Mouse (Mus musculus) CH12.LX (cell line): ENCODE measurements at regions not wholly inside any gene's neighbourhood (a gene's known extent, or its start where the extent isn't known, plus 50 kb on each side); places are given as distances from the start of the nearest gene placed in this dataset.

Experiments used
- DNase-seq: peaks from one replicate; pipeline ENCODE4 v3.0.0-alpha.2; 2013; ENCODE audit errors: extremely low read depth
- H3K27ac ChIP-seq: 2 replicates; pipeline ENCODE4 v1.5.1; 2012; ENCODE audit warnings: low read depth, mild to moderate bottlenecking, control low read depth, moderate library complexity; ENCODE audit not compliant: insufficient read depth
- H3K27me3 ChIP-seq: replicated peaks from 2 replicates; pipeline ENCODE3; 2012; ENCODE audit warnings: inconsistent platforms
- H3K36me3 ChIP-seq, 2 experiments: replicated peaks in 1 of 2; 2 replicates each; pipeline versions ENCODE3 to v1.6.1; 2012; ENCODE audit warnings: inconsistent platforms in 1 of 2, low read length in 1 of 2, mild to moderate bottlenecking in 1 of 2, mixed read lengths in 1 of 2, moderate library complexity in 1 of 2; ENCODE audit not compliant: control insufficient read depth in 1 of 2, insufficient read depth in 1 of 2
- H3K4me1 ChIP-seq, 2 experiments: 2 replicates each; pipeline ENCODE4 v1.6.1; 2012; ENCODE audit warnings: inconsistent platforms in 1 of 2, moderate library complexity in 1 of 2; ENCODE audit not compliant: insufficient read depth in 2 of 2, control insufficient read depth in 1 of 2
- H3K4me2 ChIP-seq: 2 replicates; pipeline ENCODE4 v1.6.1; 2012; ENCODE audit warnings: low read depth, mild to moderate bottlenecking, control low read depth; ENCODE audit not compliant: poor library complexity, insufficient read depth, severe bottlenecking
- H3K4me3 ChIP-seq, 3 experiments: fragments of 150-350 bp in 1 of 3; sonication (generic) in 1 of 3; replicated peaks in 1 of 3; 2 replicates each; pipeline versions ENCODE3 to v1.5.1; 2011 to 2012; ENCODE audit warnings: low read depth in 2 of 3, low read length in 2 of 3, mild to moderate bottlenecking in 2 of 3, moderate library complexity in 2 of 3, control low read depth in 1 of 3, improper control_type of control experiment in 1 of 3, inconsistent platforms in 1 of 3, mixed read lengths in 1 of 3; ENCODE audit not compliant: poor library complexity in 1 of 3
- H3K79me2 ChIP-seq: replicated peaks from 2 replicates; pipeline ENCODE4 v1.6.1; 2012; ENCODE audit warnings: mild to moderate bottlenecking, moderate library complexity; ENCODE audit not compliant: control insufficient read depth, poor library complexity, insufficient read depth, severe bottlenecking; ENCODE audit errors: extremely low read depth
- H3K9ac ChIP-seq: 2 replicates; pipeline ENCODE4 v1.6.1; 2012; ENCODE audit warnings: low read depth, mild to moderate bottlenecking, control low read depth, moderate library complexity; ENCODE audit not compliant: insufficient read depth
- H3K9me3 ChIP-seq: replicated peaks from 2 replicates; pipeline ENCODE3; 2012; ENCODE audit warnings: low read length, inconsistent platforms, mixed read lengths
- BHLHE40 ChIP-seq: IDR thresholded peaks from 2 replicates; pipeline ENCODE4 v1.6.1; 2011; ENCODE audit warnings: mild to moderate bottlenecking, low read depth, low read length, improper control_type of control experiment
- CTCF ChIP-seq, 2 experiments: IDR thresholded peaks in 1 of 2; conservative IDR thresholded peaks in 1 of 2; 2 replicates each; pipeline ENCODE4 v1.5.1; 2011 to 2012; ENCODE audit warnings: low read depth in 2 of 2, low read length in 2 of 2, improper control_type of control experiment in 1 of 2, inconsistent platforms in 1 of 2, mild to moderate bottlenecking in 1 of 2, moderate library complexity in 1 of 2
- ELF1 ChIP-seq: IDR thresholded peaks from 2 replicates; pipeline ENCODE4 v1.6.1; 2014; ENCODE audit warnings: low read depth, mild to moderate bottlenecking, inconsistent platforms, low read length, improper control_type of control experiment
- EP300 ChIP-seq: IDR thresholded peaks from 2 replicates; pipeline ENCODE4 v1.6.1; 2011; ENCODE audit warnings: low read length, improper control_type of control experiment
- ETS1 ChIP-seq: conservative IDR thresholded peaks from 2 replicates; pipeline ENCODE4 v1.6.1; 2012; ENCODE audit warnings: low read depth, mild to moderate bottlenecking, inconsistent platforms, low read length, improper control_type of control experiment, moderate library complexity
- GABPA ChIP-seq: IDR thresholded peaks from 2 replicates; pipeline ENCODE4 v1.6.1; 2012; ENCODE audit warnings: low read depth, low read length, improper control_type of control experiment, inconsistent platforms; ENCODE audit not compliant: insufficient replicate concordance
- HCFC1 ChIP-seq: IDR thresholded peaks from 2 replicates; pipeline ENCODE4 v1.6.1; 2012; ENCODE audit warnings: low read depth, mild to moderate bottlenecking, inconsistent platforms, low read length, improper control_type of control experiment
- IRF4 ChIP-seq: IDR thresholded peaks from 2 replicates; pipeline ENCODE4 v1.6.1; 2014; ENCODE audit warnings: low read depth, mild to moderate bottlenecking, inconsistent platforms, low read length, improper control_type of control experiment
- KAT2A ChIP-seq: IDR thresholded peaks from 2 replicates; pipeline ENCODE4 v1.6.1; 2012; ENCODE audit warnings: low read length, improper control_type of control experiment, inconsistent platforms; ENCODE audit not compliant: insufficient replicate concordance
- MAFK ChIP-seq: IDR thresholded peaks from 2 replicates; pipeline ENCODE4 v1.6.1; 2011; ENCODE audit warnings: low read length, improper control_type of control experiment; ENCODE audit not compliant: insufficient replicate concordance
- MAX ChIP-seq: IDR thresholded peaks from 2 replicates; pipeline ENCODE4 v1.6.1; 2011; ENCODE audit warnings: low read length, improper control_type of control experiment
- MAZ ChIP-seq: IDR thresholded peaks from 2 replicates; pipeline ENCODE4 v1.6.1; 2012; ENCODE audit warnings: low read depth, mild to moderate bottlenecking, inconsistent platforms, low read length, improper control_type of control experiment, moderate library complexity
- MEF2A ChIP-seq: IDR thresholded peaks from 2 replicates; pipeline ENCODE4 v1.6.1; 2014; ENCODE audit warnings: low read depth, mild to moderate bottlenecking, inconsistent platforms, low read length, improper control_type of control experiment, borderline replicate concordance
- MYC ChIP-seq: IDR thresholded peaks from 2 replicates; pipeline ENCODE4 v1.6.1; 2011; ENCODE audit warnings: low read depth, mild to moderate bottlenecking, improper control_type of control experiment, low read length
- POLR2A ChIP-seq: IDR thresholded peaks from 2 replicates; pipeline ENCODE4 v1.6.1; 2011; ENCODE audit warnings: low read depth, mild to moderate bottlenecking, improper control_type of control experiment, low read length
- POLR2AphosphoS2 ChIP-seq: IDR thresholded peaks from 2 replicates; pipeline ENCODE4 v1.6.1; 2011; ENCODE audit warnings: low read depth, low read length, improper control_type of control experiment
- RCOR1 ChIP-seq: conservative IDR thresholded peaks from 2 replicates; pipeline ENCODE4 v1.6.1; 2012; ENCODE audit warnings: low read depth, mild to moderate bottlenecking, inconsistent platforms, low read length, improper control_type of control experiment
- SMC3 ChIP-seq: IDR thresholded peaks from 2 replicates; pipeline ENCODE4 v1.6.1; 2011; ENCODE audit warnings: low read depth, low read length, improper control_type of control experiment
- TBP ChIP-seq: conservative IDR thresholded peaks from 2 replicates; pipeline ENCODE4 v1.6.1; 2011; ENCODE audit warnings: low read depth, low read length, improper control_type of control experiment
- TCF12 ChIP-seq: IDR thresholded peaks from 2 replicates; pipeline ENCODE4 v1.6.1; 2014; ENCODE audit warnings: low read depth, mild to moderate bottlenecking, inconsistent platforms, low read length, improper control_type of control experiment
- UBTF ChIP-seq: IDR thresholded peaks from 2 replicates; pipeline ENCODE4 v1.6.1; 2012; ENCODE audit warnings: low read depth, mild to moderate bottlenecking, inconsistent platforms, low read length, improper control_type of control experiment, moderate library complexity
- USF1 ChIP-seq: IDR thresholded peaks from 2 replicates; pipeline ENCODE4 v1.6.1; 2014; ENCODE audit warnings: low read depth, mild to moderate bottlenecking, inconsistent platforms, low read length, improper control_type of control experiment
- ZKSCAN1 ChIP-seq: IDR thresholded peaks from 2 replicates; pipeline ENCODE4 v1.6.1; 2012; ENCODE audit warnings: low read depth, inconsistent platforms, low read length, improper control_type of control experiment, borderline replicate concordance
- ZNF384 ChIP-seq: IDR thresholded peaks from 2 replicates; pipeline ENCODE4 v1.6.1; 2012; ENCODE audit warnings: low read depth, low read length, improper control_type of control experiment, inconsistent platforms
- dilution Hi-C: fragments of 300-500 bp; cut with MboI; formaldehyde crosslinking; loops from 2 replicates; pipeline ENCODE4 v1.14.3; 2020; ENCODE audit warnings: low sequenced_read_pairs; ENCODE audit not compliant: extremely low pct_unique_long_range_greater_than_20kb, extremely low pct_ligation_motif_present
- in situ Hi-C: fragments of 300-500 bp; cut with MboI; formaldehyde crosslinking; loops from 3 replicates; pipeline ENCODE4 v1.14.3; 2019; ENCODE audit warnings: low sequenced_read_pairs, low pct_ligation_motif_present, low pct_unique_long_range_greater_than_20kb, mixed read lengths

GRCm38 (mm10) chr9:115720841-115721240 lies 188.4 kb upstream of the Gadl1 start:
- in situ Hi-C loops, result loop anchor here (25.0 kb wide), 2 partner anchors 316 to 559 kb away; no protein-coding TSS in a partner anchor
- TF ChIP-seq TCF12, result no peak
- TF ChIP-seq HCFC1, result no peak
- TF ChIP-seq MAZ, result no peak
- TF ChIP-seq IRF4, result no peak
- TF ChIP-seq UBTF, result no peak
- no peak for TF ChIP-seq USF1
- TF ChIP-seq SMC3, result no peak
- TF ChIP-seq MYC, result no peak
- TF ChIP-seq POLR2A, result no peak
- Histone ChIP-seq H3K79me2 (no peaks in the 10 kb centered on the region), H3K9me3 (peaks cover 7% of the 10 kb centered on the region), H3K4me3 (no peak overlapping the region), H3K27ac (no peak overlapping the region), H3K36me3 (no peaks in the 10 kb centered on the region), H3K4me2 (no peak overlapping the region), H3K9ac (no peak overlapping the region), H3K27me3 (no peaks in the 10 kb centered on the region), H3K4me1 (no peaks in the 10 kb centered on the region)
- DNase-seq, result no peak
- dilution Hi-C loops, result no loop called here

- no peak for DNase-seq
- Histone ChIP-seq H3K4me2 (no peak overlapping the region), H3K36me3 (no peaks in the 10 kb centered on the region), H3K4me3 (no peak overlapping the region), H3K9me3 (peaks cover 7% of the 10 kb centered on the region), H3K4me1 (no peaks in the 10 kb centered on the region), H3K79me2 (no peaks in the 10 kb centered on the region), H3K27me3 (no peaks in the 10 kb centered on the region), H3K27ac (no peak overlapping the region), H3K9ac (no peak overlapping the region)
- dilution Hi-C loops (no loop called here), in situ Hi-C loops (loop anchor here (25.0 kb wide), 2 partner anchors 313 to 562 kb away; no protein-coding TSS in a partner anchor)
- no peak for TF ChIP-seq TBP
- TF ChIP-seq SMC3, result no peak
- TF ChIP-seq GABPA, result no peak
- no peak for TF ChIP-seq UBTF
- TF ChIP-seq EP300, result no peak
- no peak for TF ChIP-seq MAX
- no peak for TF ChIP-seq ELF1
- no peak for TF ChIP-seq ZNF384
- TF ChIP-seq RCOR1, result no peak
- no peak for TF ChIP-seq MAFK
- no peak for TF ChIP-seq MAZ
- TF ChIP-seq ZKSCAN1, result no peak
- no peak for TF ChIP-seq USF1
- TF ChIP-seq CTCF (conservative IDR thresholded peaks at IDR 0.05 in 1 of 2, IDR thresholded peaks at IDR 0.05 in 1 of 2; ENCODE audit: low read depth in 2 of 2, low read length in 2 of 2), result no peak
- no peak for TF ChIP-seq POLR2AphosphoS2
- no peak for TF ChIP-seq KAT2A
- TF ChIP-seq BHLHE40, result no peak
- no peak for TF ChIP-seq MEF2A
- no peak for TF ChIP-seq ETS1
Measured at GRCm38 (mm10) chr9:115724063-115724462, 185.2 kb upstream of the Gadl1 start.
